Mouse (Mus musculus) midbrain, embryonic 12.5 days (tissue): Measurements from ENCODE around the gene Tsen2. TPM values are rescaled to one million over a fixed set of nuclear protein-coding genes. Genes with fewer than 3 reads are reported as not detected.

Experiments used
- ATAC-seq: fragments of 200-750 bp; cut with Nextera tagmentation; 2 replicates; pipeline ENCODE4 v1.8.0; 2017; ENCODE audit warnings: low read depth, moderate TSS enrichment, moderate library complexity; ENCODE audit not compliant: low FRiP score
- H3K27ac ChIP-seq: fragments of 300-500 bp; sonication (generic); replicated peaks from 2 replicates; pipeline ENCODE4 v1.5.1; 2016; ENCODE audit warnings: mild to moderate bottlenecking
- H3K27me3 ChIP-seq: fragments of 300-500 bp; sonication (generic); 2 replicates; pipeline ENCODE4 v1.6.1; 2016; ENCODE audit warnings: mild to moderate bottlenecking
- H3K36me3 ChIP-seq: fragments of 300-500 bp; sonication (generic); 2 replicates; pipeline ENCODE4 v1.6.1; 2016
- H3K4me1 ChIP-seq: fragments of 300-500 bp; sonication (generic); 2 replicates; pipeline ENCODE4 v1.6.1; 2016
- H3K4me2 ChIP-seq: fragments of 300-500 bp; sonication (generic); replicated peaks from 2 replicates; pipeline ENCODE4 v1.6.1; 2016; ENCODE audit warnings: mild to moderate bottlenecking, moderate library complexity
- H3K4me3 ChIP-seq: fragments of 300-500 bp; sonication (generic); 2 replicates; pipeline ENCODE4 v1.5.1; 2016; ENCODE audit warnings: mild to moderate bottlenecking
- H3K9ac ChIP-seq: fragments of 300-500 bp; sonication (generic); replicated peaks from 2 replicates; pipeline ENCODE4 v1.6.1; 2016; ENCODE audit warnings: mild to moderate bottlenecking, moderate library complexity
- H3K9me3 ChIP-seq: fragments of 300-500 bp; sonication (generic); 2 replicates; pipeline ENCODE4 v1.6.1; 2016; ENCODE audit warnings: mild to moderate bottlenecking
- WGBS: fragments of 180-500 bp; shearing (Covaris S2); methylation state at CpG from one replicate; pipeline ENCODE4 v1.1.7; 2016; 5-methylcytosine and 5-hydroxymethylcytosine counted together
- polyA plus RNA-seq: library from polyadenylated mRNA; unstranded; fragments of >200 nt; fragmentation: Nextera tagmentation; extraction: Ambion mirVana; gene quantifications from 2 replicates; pipeline ENCODE4 v1.2.1, GENCODE M21; 2016

Gene Tsen2
- polyA plus RNA-seq, 1 experiment from 2014 or later: 30.5 TPM

DNA sequence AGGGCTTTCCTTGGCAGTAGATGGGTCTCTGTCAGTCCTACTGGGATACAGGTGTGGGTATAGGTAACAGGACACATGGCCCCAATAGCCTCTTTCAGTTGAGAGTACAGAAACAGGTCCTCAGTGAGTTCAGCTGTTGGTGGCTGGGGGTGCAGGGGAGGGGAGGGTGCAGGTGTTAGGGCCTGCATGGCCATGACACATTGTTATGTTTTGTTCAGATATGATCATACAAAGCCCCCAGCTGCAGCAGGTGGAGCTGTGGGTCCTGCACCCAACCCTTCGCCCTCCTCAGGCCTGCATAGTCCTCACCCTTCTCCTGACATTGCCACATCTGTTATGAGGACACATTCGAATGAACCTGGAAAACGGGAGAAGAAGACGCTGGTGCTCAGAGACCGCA, 65.8 kb downstream of the Tsen2 start:
- no peak for ATAC-seq
- no peaks in the 10 kb centered on the region for H3K9me3 ChIP-seq
- H3K4me2 ChIP-seq: no peak overlapping the region
- no peak overlapping the region for H3K9ac ChIP-seq
- H3K36me3 ChIP-seq: peaks cover 54% of the 10 kb centered on the region
- no peaks in the 10 kb centered on the region for H3K27me3 ChIP-seq
- WGBS: 95% methylated on average over 5 of the region's 5 CpGs
- H3K27ac ChIP-seq: no peak overlapping the region
- H3K4me1 ChIP-seq: no peaks in the 10 kb centered on the region
- no peak overlapping the region for H3K4me3 ChIP-seq

DNA sequence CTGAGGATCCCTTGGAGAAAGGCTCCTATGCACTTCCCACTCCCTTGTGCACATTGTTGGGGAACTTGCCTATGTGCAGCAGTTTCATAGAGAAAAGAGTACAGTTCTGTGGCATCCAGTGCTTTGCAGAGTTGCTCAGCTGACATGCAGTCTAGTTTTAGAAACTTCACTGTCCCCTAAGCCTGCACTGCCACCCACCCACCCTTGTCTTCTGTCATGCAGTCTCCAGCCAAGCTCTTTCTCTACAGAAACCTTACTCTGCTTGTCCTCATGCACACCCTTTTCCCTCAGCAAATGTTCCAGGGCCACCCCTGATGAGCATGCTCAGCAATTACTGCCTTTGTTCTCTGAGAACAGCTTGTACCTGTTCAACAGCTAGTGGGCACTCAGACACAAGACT, 69.3 kb downstream of the Tsen2 start:
- no peak for ATAC-seq
- Histone ChIP-seq H3K9ac (no peak overlapping the region), H3K27ac (no peak overlapping the region), H3K9me3 (no peaks in the 10 kb centered on the region), H3K27me3 (no peaks in the 10 kb centered on the region), H3K4me2 (no peak overlapping the region), H3K36me3 (peaks cover 89% of the 10 kb centered on the region), H3K4me3 (no peak overlapping the region), H3K4me1 (no peaks in the 10 kb centered on the region)

DNA sequence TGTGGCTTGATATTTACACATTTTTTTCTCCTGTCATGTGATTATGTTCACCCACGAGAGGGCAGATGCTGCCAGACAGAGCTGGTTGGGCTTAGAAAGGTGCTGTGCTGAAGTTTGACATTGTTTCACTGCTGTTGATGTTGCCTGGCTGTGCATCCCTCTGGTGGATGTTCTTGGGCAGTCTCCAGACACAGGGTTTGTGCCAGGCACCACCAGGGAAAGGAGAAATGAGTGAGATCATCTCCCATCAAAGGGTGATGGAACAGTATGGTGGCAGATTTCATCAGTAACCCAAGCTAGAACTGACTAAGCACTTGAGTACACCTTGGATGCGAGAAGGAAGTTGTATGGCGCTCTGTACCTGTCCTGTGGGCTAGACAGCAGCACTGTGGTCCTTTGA, 71.5 kb downstream of the Tsen2 start:
- ATAC-seq: no peak
- Histone ChIP-seq H3K4me2 (no peak overlapping the region), H3K36me3 (peaks cover 95% of the 10 kb centered on the region), H3K4me1 (no peaks in the 10 kb centered on the region), H3K9ac (no peak overlapping the region), H3K9me3 (no peaks in the 10 kb centered on the region), H3K27me3 (no peaks in the 10 kb centered on the region), H3K27ac (no peak overlapping the region), H3K4me3 (no peak overlapping the region)
- WGBS: 92% methylated on average over 3 of the region's 3 CpGs

DNA sequence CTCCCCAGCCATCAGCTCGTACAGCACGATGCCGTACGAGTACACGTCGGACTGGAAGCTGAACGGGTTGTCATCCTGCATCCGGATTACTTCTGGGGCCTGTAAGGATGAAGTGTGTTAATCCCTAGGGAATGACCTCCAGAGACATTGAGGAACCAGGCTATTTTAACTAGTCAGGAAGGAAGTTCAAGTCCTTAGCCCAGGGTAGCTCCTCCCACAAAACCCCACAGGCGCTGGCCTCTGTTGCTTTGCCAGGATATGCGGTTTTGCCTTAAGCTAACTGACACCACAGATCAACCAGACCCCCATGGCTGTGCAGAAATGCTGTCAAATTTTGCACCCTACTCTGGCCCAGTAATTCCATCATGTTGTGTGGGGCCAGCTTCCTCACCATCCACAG, 75.4 kb downstream of the Tsen2 start:
- WGBS: 90% methylated on average over 10 of the region's 10 CpGs
- Histone ChIP-seq H3K4me1 (no peaks in the 10 kb centered on the region), H3K9ac (no peak overlapping the region), H3K4me2 (no peak overlapping the region), H3K36me3 (peaks cover 99% of the 10 kb centered on the region), H3K27me3 (no peaks in the 10 kb centered on the region), H3K27ac (no peak overlapping the region), H3K9me3 (no peaks in the 10 kb centered on the region), H3K4me3 (no peak overlapping the region)
- ATAC-seq: no peak

DNA sequence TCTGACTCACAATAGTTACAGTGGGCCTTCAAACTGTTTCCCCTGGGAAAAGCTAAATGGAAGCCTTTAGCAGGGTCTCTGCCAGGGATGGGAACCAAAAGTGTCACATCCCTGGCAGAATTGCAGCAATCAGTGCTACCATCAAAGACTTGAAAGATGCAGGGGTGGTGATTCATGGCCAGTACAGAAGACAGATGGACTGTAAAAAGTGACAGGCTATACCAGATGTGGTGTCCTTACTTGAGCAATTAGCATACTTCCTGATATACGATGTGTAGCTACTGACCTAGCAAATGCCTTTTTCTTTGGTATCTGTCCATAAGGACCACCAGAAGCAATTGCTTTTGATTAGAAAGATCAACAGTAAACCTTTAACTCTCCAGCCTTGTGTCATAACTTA, 76.5 kb downstream of the Tsen2 start:
- Histone ChIP-seq H3K4me3 (no peak overlapping the region), H3K4me2 (no peak overlapping the region), H3K9ac (no peak overlapping the region), H3K4me1 (no peaks in the 10 kb centered on the region), H3K27me3 (no peaks in the 10 kb centered on the region), H3K36me3 (peaks cover 100% of the 10 kb centered on the region), H3K9me3 (no peaks in the 10 kb centered on the region), H3K27ac (no peak overlapping the region)
- 92% methylated on average over 1 of the region's 1 CpGs for WGBS
- ATAC-seq: no peak

DNA sequence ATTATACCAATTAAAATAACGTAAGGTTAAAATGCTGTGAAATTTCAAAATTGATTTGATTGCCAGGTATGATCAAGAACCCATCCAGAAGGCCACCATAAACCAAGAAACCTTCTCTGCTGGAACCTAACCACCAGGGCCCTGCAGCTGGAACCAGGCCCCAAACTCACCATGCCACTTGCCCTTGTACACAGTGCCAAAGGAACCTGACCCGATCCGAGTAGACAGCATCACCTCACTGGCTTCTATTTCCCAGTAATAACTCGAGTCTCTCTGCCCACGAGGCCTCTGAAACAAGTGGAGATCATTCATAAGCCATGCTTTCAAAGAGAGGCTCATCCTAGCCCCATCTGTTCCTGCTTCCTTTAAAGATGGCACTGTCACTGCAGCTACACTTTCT, 81.7 kb downstream of the Tsen2 start:
- no peaks in the 10 kb centered on the region for H3K9me3 ChIP-seq
- H3K4me1 ChIP-seq: no peaks in the 10 kb centered on the region
- H3K4me2 ChIP-seq: no peak overlapping the region
- no peak overlapping the region for H3K4me3 ChIP-seq
- no peak overlapping the region for H3K27ac ChIP-seq
- H3K9ac ChIP-seq: no peak overlapping the region
- 96% methylated on average over 5 of the region's 5 CpGs for WGBS
- peaks cover 95% of the 10 kb centered on the region for H3K36me3 ChIP-seq
- no peak for ATAC-seq
- H3K27me3 ChIP-seq: no peaks in the 10 kb centered on the region

Other genes with a start within 250 kb of the Tsen2 start
- gene Pparg, start 183.7 kb upstream of the Tsen2 start, polyA plus RNA-seq: 0.32 TPM in 1 of 2 replicates, not detected in the other
- 0.34 and 0.50 TPM in 2 replicates for gene Mkrn2os, start 47.9 kb downstream of the Tsen2 start, polyA plus RNA-seq
- 26.9 and 27.2 TPM in 2 replicates for gene Mkrn2, start 57.2 kb downstream of the Tsen2 start, polyA plus RNA-seq
- gene Raf1, start 132.0 kb downstream of the Tsen2 start, polyA plus RNA-seq: 157 and 168 TPM in 2 replicates
- gene Tmem40, start 217.7 kb downstream of the Tsen2 start, polyA plus RNA-seq: 1.3 and 1.9 TPM in 2 replicates
- 37.1 and 40.0 TPM in 2 replicates for gene Cand2, start 229.9 kb downstream of the Tsen2 start, polyA plus RNA-seq